8 mouse cellular contexts compared by ENCODE assay signal in the genomic region with DNA sequence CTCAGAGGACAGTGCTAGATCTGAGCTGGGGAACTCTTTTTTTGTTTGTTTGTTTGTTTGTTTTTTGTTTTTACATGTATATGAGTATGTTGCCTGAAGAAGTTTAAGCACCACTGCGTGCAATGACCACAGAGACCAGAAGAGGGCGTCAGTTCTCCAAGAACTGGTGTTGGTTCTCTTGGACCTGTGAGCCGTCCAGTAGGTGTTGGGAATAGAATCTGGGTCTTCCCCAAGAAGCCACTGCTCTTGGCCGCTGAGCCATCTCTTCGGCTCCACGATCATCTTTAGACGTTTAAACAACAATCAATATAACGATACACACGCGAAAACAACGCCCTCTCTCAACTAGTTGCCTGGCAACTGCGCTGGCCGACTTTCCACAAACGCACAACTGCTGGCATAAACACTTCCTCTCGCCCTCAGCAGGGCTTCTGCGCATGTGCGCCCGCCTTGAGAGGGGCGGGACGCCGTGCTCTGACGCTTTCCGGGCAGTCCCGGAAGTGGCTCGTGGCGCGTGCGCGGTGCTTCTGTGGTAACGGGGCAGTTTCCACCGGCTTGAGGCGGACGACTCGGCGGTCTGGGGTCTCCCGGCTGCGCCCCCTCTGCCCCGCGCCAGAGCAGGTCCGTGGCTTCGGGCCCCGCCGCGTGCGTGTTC. TPM values are rescaled to one million over a fixed set of nuclear protein-coding genes. Genes with fewer than 3 reads are reported as not detected.
DNase-seq lines count a peak whose midpoint lies in the region; ATAC-seq and TF ChIP-seq lines count a peak whose summit lies in the region.

A gene (plus strand): TSS at position 488 of the 655 bp plus-strand sequence.

- no peaks in the 10 kb centered on the region for H3K9me3 ChIP-seq in G1E (replicated peaks)
- H3K9me3 ChIP-seq in forebrain, postnatal 0 days (ENCODE audit: low read length): no peaks in the 10 kb centered on the region
- no peaks in the 10 kb centered on the region for H3K9me3 ChIP-seq in lung, embryonic 15.5 days

- peak; percentile 90 for ATAC-seq in G1E (ENCODE audit: extremely low read depth, insufficient number of reproducible peaks, low FRiP score, poor library complexity, severe bottlenecking)
- peak; percentile 95 for ATAC-seq in forebrain, postnatal 0 days
- peak; percentile 95 for ATAC-seq in lung, embryonic 15.5 days (ENCODE audit: borderline replicate concordance, extremely low read depth, low FRiP score, low TSS enrichment)

- H3K4me2 ChIP-seq in forebrain, postnatal 0 days (ENCODE audit: low read depth): peak within 1 kb of the TSS; percentile 77
- peak within 1 kb of the TSS; percentile 79 for H3K4me2 ChIP-seq in lung, embryonic 15.5 days

- H3K9ac ChIP-seq in forebrain, postnatal 0 days: peak within 1 kb of the TSS; percentile 97
- H3K9ac ChIP-seq in lung, embryonic 15.5 days: peak within 1 kb of the TSS; percentile 90

- peak; percentile 76 for TF ChIP-seq CTCF in G1E (IDR thresholded peaks at IDR 0.05; ENCODE audit: low read depth, low read length)
- peak; percentile 83 for TF ChIP-seq CTCF in forebrain, postnatal 0 days (IDR thresholded peaks at IDR 0.05; ENCODE audit: low read depth)

- peak within 1 kb of the TSS; percentile 92 for H3K4me3 ChIP-seq in G1E (ENCODE audit: low read depth, low read length)
- H3K4me3 ChIP-seq in forebrain, postnatal 0 days (ENCODE audit: low read depth, low read length): peak within 1 kb of the TSS; percentile 99
- H3K4me3 ChIP-seq in lung, embryonic 15.5 days: peak within 1 kb of the TSS; percentile 93

- peaks cover 41% of the 10 kb centered on the region for H3K4me1 ChIP-seq in G1E (ENCODE audit: insufficient read depth, low read depth, low read length)
- peaks cover 10% of the 10 kb centered on the region for H3K4me1 ChIP-seq in forebrain, postnatal 0 days (ENCODE audit: insufficient read depth)
- H3K4me1 ChIP-seq in lung, embryonic 15.5 days: peaks cover 15% of the 10 kb centered on the region

- DNase-seq in G1E (ENCODE audit: low spot score): peak; percentile 82
- peak; percentile 96 to 100 for DNase-seq in cerebellum, adult 18-20 months
- DNase-seq in forebrain, postnatal 0 days: peak; percentile 100
- DNase-seq in heart, postnatal 4 days: peak; percentile 99
- peak; percentile 95 to 98 for DNase-seq in layer of hippocampus, adult 8-10 months (ENCODE audit: low spot score in 2 of 2)
- DNase-seq in ovary, adult 18-20 months (ENCODE audit: low spot score): peak; percentile 96
- DNase-seq in thymus, postnatal 0 days (ENCODE audit: low spot score): peak; percentile 99

- H3K27me3 ChIP-seq in G1E (ENCODE audit: insufficient read depth, low read length): peaks cover 9% of the 10 kb centered on the region
- no peaks in the 10 kb centered on the region for H3K27me3 ChIP-seq in forebrain, postnatal 0 days (ENCODE audit: insufficient read depth, low read length)
- no peaks in the 10 kb centered on the region for H3K27me3 ChIP-seq in lung, embryonic 15.5 days

- peak within 1 kb of the TSS; percentile 97 for H3K27ac ChIP-seq in forebrain, postnatal 0 days (ENCODE audit: low read depth, low read length)
- peak within 1 kb of the TSS; percentile 87 for H3K27ac ChIP-seq in lung, embryonic 15.5 days

- peaks cover 43% of the 10 kb centered on the region for H3K36me3 ChIP-seq in G1E (replicated peaks)
- H3K36me3 ChIP-seq in forebrain, postnatal 0 days (ENCODE audit: insufficient read depth): peaks cover 20% of the 10 kb centered on the region
- peaks cover 22% of the 10 kb centered on the region for H3K36me3 ChIP-seq in lung, embryonic 15.5 days

- WGBS in forebrain, postnatal 0 days: 3% methylated on average over 45 of the region's 45 CpGs
- under 1% methylated on average over 45 of the region's 45 CpGs for WGBS in lung, embryonic 15.5 days

RNA-seq across cellular contexts. Expression of the gene that starts here (rescaled TPM):
- total RNA-seq in G1E (2014; fragmentation: Nextera tagmentation) (165 and 189 TPM in 2 replicates), G1E (2017) (92.4 and 93.2 TPM in 2 replicates)
- 60.2 and 71.9 TPM in 2 replicates for polyA plus RNA-seq in G1E (2012)
- 103 and 108 TPM in 2 replicates for total RNA-seq in forebrain, postnatal 0 days (2014; rRNA removed)
- polyA plus RNA-seq in forebrain, postnatal 0 days (2015; fragmentation: Nextera tagmentation; extraction: Ambion mirVana): 150 and 161 TPM in 2 replicates
- 10 to 100 TPM; 55.9 to 60.3 TPM for total RNA-seq in heart, postnatal 4 days (2021)
- 10 to 100 TPM; 77.5 to 82.0 (median 79.3) TPM for total RNA-seq in layer of hippocampus, adult 8-10 months (2022)
- polyA plus RNA-seq in lung, embryonic 15.5 days (2015; fragmentation: Nextera tagmentation; extraction: Ambion mirVana): 122 and 123 TPM in 2 replicates
- polyA plus RNA-seq in thymus, postnatal 0 days (2015; fragmentation: Nextera tagmentation; extraction: Ambion mirVana): 138 and 142 TPM in 2 replicates

Comparison
In these comparisons a context has a peak if more than half of its experiments do, and no peak if none do; other contexts are left out.
1. Peak in every context shown above with its lines: DNase-seq, ATAC-seq, H3K4me3 ChIP-seq and H3K27ac ChIP-seq.